ENCODE assay signal across 15 mouse cellular contexts in the genomic region with DNA sequence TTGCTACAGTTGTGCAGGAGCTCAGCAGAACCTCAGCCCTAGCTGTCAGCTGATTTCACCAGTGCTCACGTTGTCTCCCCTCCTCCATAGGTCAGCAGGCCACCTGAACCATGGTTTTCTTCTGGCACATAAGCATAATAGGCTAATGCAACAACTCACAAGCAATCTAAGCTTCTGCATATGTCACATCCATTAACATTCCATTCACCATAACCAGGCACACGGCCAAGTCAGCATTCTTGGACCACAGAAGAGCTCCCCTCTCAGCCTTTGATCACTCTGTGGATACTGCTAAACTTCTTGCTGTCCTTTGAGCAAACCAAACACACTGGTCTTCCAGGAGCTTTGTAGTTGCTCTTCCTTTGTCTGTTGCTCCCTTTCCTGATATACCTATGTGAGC.
DNase-seq lines count a peak whose midpoint lies in the region; ATAC-seq and TF ChIP-seq lines count a peak whose summit lies in the region.
"Had no signal": no experiment of that assay in that cellular context is flagged by ENCODE, and none has a peak within 500 bp of the region (broad histone marks: within the 10 kb centered on the region; RNA-seq: fewer than 3 reads in every experiment).

No protein-coding gene starts in this region.

- no peaks in the 10 kb centered on the region for H3K36me3 ChIP-seq in heart, embryonic 11.5 days (ENCODE audit: control insufficient read depth, insufficient read depth, low read length)
- H3K36me3 ChIP-seq in lung, embryonic 14.5 days (ENCODE audit: insufficient read depth) = no peaks in the 10 kb centered on the region
- no peaks in the 10 kb centered on the region for H3K36me3 ChIP-seq in forebrain, embryonic 10.5 days (replicated peaks)
- H3K36me3 ChIP-seq: forebrain, embryonic 12.5 days; hindbrain, embryonic 13.5 days; midbrain, embryonic 15.5 days had no signal

- TF ChIP-seq CTCF in lung, embryonic 14.5 days (IDR thresholded peaks at IDR 0.05; ENCODE audit: low read depth) = no peak
- TF ChIP-seq CTCF in lung, adult 2 months (IDR thresholded peaks at IDR 0.05; ENCODE audit: insufficient read depth, low read length) = no peak

- no peaks in the 10 kb centered on the region for H3K27me3 ChIP-seq in heart, embryonic 11.5 days (ENCODE audit: control insufficient read depth, insufficient read depth, low read length)
- no peaks in the 10 kb centered on the region for H3K27me3 ChIP-seq in lung, embryonic 14.5 days (ENCODE audit: insufficient read depth, low read length)
- peaks cover 3% of the 10 kb centered on the region; the same call in 1 of the 2 replicates for H3K27me3 ChIP-seq in forebrain, embryonic 10.5 days (ENCODE audit: poor library complexity, severe bottlenecking)
- H3K27me3 ChIP-seq: forebrain, embryonic 12.5 days; hindbrain, embryonic 13.5 days; midbrain, embryonic 15.5 days had no signal

- H3K27ac ChIP-seq in heart, embryonic 11.5 days (ENCODE audit: low read depth, low read length) = no peak overlapping the region
- H3K27ac ChIP-seq in lung, embryonic 14.5 days (ENCODE audit: low read depth) = no peak overlapping the region
- H3K27ac ChIP-seq in forebrain, embryonic 10.5 days = no peak overlapping the region
- H3K27ac ChIP-seq: forebrain, embryonic 12.5 days; hindbrain, embryonic 13.5 days; midbrain, embryonic 15.5 days had no signal

- peak; percentile 91 for DNase-seq in heart, adult 11 months
- peak; percentile 81 for DNase-seq in lung, embryonic 14.5 days
- DNase-seq in lung, adult 2 months = no peak
- peak; percentile 10 for DNase-seq in gastrocnemius, postnatal 10 days
- peak; percentile 6 for DNase-seq in lung, postnatal 10 days
- DNase-seq in forebrain, embryonic 10.5 days (ENCODE audit: extremely low spot score, low spot score) = no peak
- DNase-seq: cerebellum, adult 9-10 months; kidney, adult 18-20 months; layer of hippocampus, adult 9-11 months; thymus, adult 18-20 months had no signal

- no peak for ATAC-seq in heart, embryonic 11.5 days (replicated peaks; ENCODE audit: insufficient number of reproducible peaks, low FRiP score, low TSS enrichment)
- ATAC-seq in lung, embryonic 14.5 days (ENCODE audit: insufficient read depth) = peak; percentile 92; the same call in 1 of the 2 replicates
- no peak for ATAC-seq in erythroid progenitor cell, adult 5-6 weeks (replicated peaks; ENCODE audit: low FRiP score, poor library complexity, severe bottlenecking)
- ATAC-seq: midbrain, embryonic 15.5 days had no signal

- WGBS in heart, embryonic 11.5 days (ENCODE audit: insufficient replicate concordance) = 44% methylated on average over 2 of the region's 2 CpGs
- WGBS in lung, embryonic 14.5 days = 21% methylated on average over 2 of the region's 2 CpGs
- 35% methylated on average over 2 of the region's 2 CpGs for WGBS in lung, adult 2 months
- 71% methylated on average over 2 of the region's 2 CpGs for WGBS in forebrain, embryonic 10.5 days

- H3K4me1 ChIP-seq in heart, embryonic 11.5 days (ENCODE audit: control insufficient read depth, insufficient read depth, low read length) = no peaks in the 10 kb centered on the region
- H3K4me1 ChIP-seq in lung, embryonic 14.5 days (ENCODE audit: insufficient read depth) = no peaks in the 10 kb centered on the region
- no peaks in the 10 kb centered on the region for H3K4me1 ChIP-seq in lung, adult 2 months (ENCODE audit: control insufficient read depth, insufficient read depth, low read length)
- 0 out of 2 replicates have a peak, but pooled peaks cover 5% of the 10 kb centered on the region for H3K4me1 ChIP-seq in forebrain, embryonic 10.5 days
- H3K4me1 ChIP-seq: forebrain, embryonic 12.5 days; hindbrain, embryonic 13.5 days; midbrain, embryonic 15.5 days had no signal

- TF ChIP-seq POLR2A in lung, adult 2 months (IDR thresholded peaks at IDR 0.05; ENCODE audit: borderline replicate concordance, extremely low read depth, low read depth, low read length) = no peak

- no peak overlapping the region for H3K4me2 ChIP-seq in heart, embryonic 11.5 days
- no peak overlapping the region for H3K4me2 ChIP-seq in lung, embryonic 14.5 days
- H3K4me2 ChIP-seq: forebrain, embryonic 12.5 days; hindbrain, embryonic 13.5 days; midbrain, embryonic 15.5 days had no signal

- no peak overlapping the region for H3K4me3 ChIP-seq in heart, embryonic 11.5 days (ENCODE audit: low read depth, low read length)
- no peak overlapping the region for H3K4me3 ChIP-seq in lung, embryonic 14.5 days (ENCODE audit: low read depth, low read length)
- H3K4me3 ChIP-seq in lung, adult 2 months (replicated peaks; ENCODE audit: extremely low read depth, low read depth, low read length) = no peak overlapping the region
- H3K4me3 ChIP-seq in forebrain, embryonic 10.5 days = no peak overlapping the region
- H3K4me3 ChIP-seq: forebrain, embryonic 12.5 days; hindbrain, embryonic 13.5 days; midbrain, embryonic 15.5 days had no signal

- no peaks in the 10 kb centered on the region for H3K9me3 ChIP-seq in heart, embryonic 11.5 days (replicated peaks; ENCODE audit: control insufficient read depth, low read length)
- H3K9me3 ChIP-seq in lung, embryonic 14.5 days (ENCODE audit: low read depth, low read length) = no peaks in the 10 kb centered on the region
- H3K9me3 ChIP-seq in forebrain, embryonic 10.5 days = no peaks in the 10 kb centered on the region
- H3K9me3 ChIP-seq: forebrain, embryonic 12.5 days; hindbrain, embryonic 13.5 days; midbrain, embryonic 15.5 days had no signal

- H3K9ac ChIP-seq in heart, embryonic 11.5 days (ENCODE audit: low read depth, low read length) = no peak overlapping the region
- no peak overlapping the region for H3K9ac ChIP-seq in lung, embryonic 14.5 days
- H3K9ac ChIP-seq: forebrain, embryonic 12.5 days; hindbrain, embryonic 13.5 days; midbrain, embryonic 15.5 days had no signal

Comparison
In these comparisons a context has a peak if more than half of its experiments do, and no peak if none do; other contexts are left out.
1. DNase-seq: peak in heart, adult 11 months (single experiment), lung, embryonic 14.5 days (single experiment), gastrocnemius, postnatal 10 days (single experiment) and lung, postnatal 10 days (single experiment); none in lung, adult 2 months (single experiment) and forebrain, embryonic 10.5 days (single experiment).